Mouse (Mus musculus) forebrain, embryonic 11.5 days (tissue): ENCODE measurements at regions not wholly inside any gene's neighbourhood (a gene's known extent, or its start where the extent isn't known, plus 50 kb on each side); places are given as distances from the start of the nearest gene placed in this dataset.

Experiments used
- ATAC-seq: fragments of 200-750 bp; cut with Nextera tagmentation; replicated peaks from 2 replicates; pipeline ENCODE4 v1.8.0; 2017; ENCODE audit warnings: moderate TSS enrichment; ENCODE audit not compliant: low FRiP score
- DNase-seq: peaks from one replicate; pipeline ENCODE4 v3.0.0-alpha.2; 2017; ENCODE audit warnings: low spot score
- H3K27ac ChIP-seq: fragments of 300-500 bp; sonication (generic); 2 replicates; pipeline ENCODE4 v1.5.1; 2014; ENCODE audit warnings: low read depth, low read length
- H3K27me3 ChIP-seq: fragments of 300-500 bp; sonication (generic); 2 replicates; pipeline ENCODE4 v1.6.1; 2014; ENCODE audit warnings: mild to moderate bottlenecking, low read length, mixed read lengths; ENCODE audit not compliant: control insufficient read depth, insufficient read depth
- H3K36me3 ChIP-seq: fragments of 300-500 bp; sonication (generic); 2 replicates; pipeline ENCODE4 v1.6.1; 2014; ENCODE audit warnings: mild to moderate bottlenecking, low read length, moderate library complexity, mixed read lengths; ENCODE audit not compliant: control insufficient read depth, insufficient read depth
- H3K4me1 ChIP-seq: fragments of 300-500 bp; sonication (generic); replicated peaks from 2 replicates; pipeline ENCODE4 v1.6.1; 2014; ENCODE audit warnings: low read length, mixed read lengths; ENCODE audit not compliant: control insufficient read depth, insufficient read depth
- H3K4me2 ChIP-seq: fragments of 300-500 bp; sonication (generic); 2 replicates; pipeline ENCODE4 v1.6.1; 2014; ENCODE audit warnings: low read depth, mild to moderate bottlenecking, low read length, moderate library complexity, mixed read lengths; ENCODE audit not compliant: severe bottlenecking
- H3K4me3 ChIP-seq: fragments of 300-500 bp; sonication (generic); 2 replicates; pipeline ENCODE4 v1.5.1; 2014; ENCODE audit warnings: low read depth, low read length
- H3K9ac ChIP-seq: fragments of 300-500 bp; sonication (generic); 2 replicates; pipeline ENCODE4 v1.6.1; 2014; ENCODE audit warnings: low read length
- H3K9me3 ChIP-seq: fragments of 300-500 bp; sonication (generic); 2 replicates; pipeline ENCODE4 v1.6.1; 2016; ENCODE audit warnings: low read length, mixed read lengths; ENCODE audit not compliant: control insufficient read depth
- WGBS: fragments of 180-500 bp; shearing (Covaris S2); extraction: QIAGEN DNeasy Blood & Tissue Kit; methylation state at CpG from one replicate; pipeline ENCODE4 v1.1.7; 2014; 5-methylcytosine and 5-hydroxymethylcytosine counted together

DNA sequence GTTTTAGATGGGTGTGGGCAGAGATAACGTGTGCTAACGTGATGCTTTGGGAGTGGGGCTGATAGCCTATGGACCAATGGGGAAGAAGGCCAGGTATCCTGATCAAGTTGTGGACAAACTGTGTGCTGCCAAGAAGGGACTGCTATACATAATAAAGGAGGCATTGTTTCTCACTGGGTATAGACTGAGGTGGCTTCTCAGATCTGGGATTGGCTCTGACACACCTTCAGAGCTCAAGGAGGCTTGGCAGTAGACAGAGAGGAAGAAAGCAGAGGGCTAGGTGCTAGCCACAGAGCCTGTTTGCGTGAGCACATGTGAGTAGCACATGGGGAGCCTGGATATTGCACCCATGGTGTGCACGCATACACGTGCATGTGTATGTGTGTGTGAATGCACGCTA is 205.1 kb upstream of the Sash1 start:
- Histone ChIP-seq H3K27me3 (no peaks in the 10 kb centered on the region), H3K27ac (no peak overlapping the region), H3K9me3 (no peaks in the 10 kb centered on the region), H3K4me1 (no peaks in the 10 kb centered on the region), H3K9ac (no peak overlapping the region), H3K4me3 (no peak overlapping the region), H3K36me3 (no peaks in the 10 kb centered on the region), H3K4me2 (no peak overlapping the region)
- DNase-seq (no peak), ATAC-seq (no peak)
- WGBS, result 91% methylated on average over 6 of the region's 6 CpGs

DNA sequence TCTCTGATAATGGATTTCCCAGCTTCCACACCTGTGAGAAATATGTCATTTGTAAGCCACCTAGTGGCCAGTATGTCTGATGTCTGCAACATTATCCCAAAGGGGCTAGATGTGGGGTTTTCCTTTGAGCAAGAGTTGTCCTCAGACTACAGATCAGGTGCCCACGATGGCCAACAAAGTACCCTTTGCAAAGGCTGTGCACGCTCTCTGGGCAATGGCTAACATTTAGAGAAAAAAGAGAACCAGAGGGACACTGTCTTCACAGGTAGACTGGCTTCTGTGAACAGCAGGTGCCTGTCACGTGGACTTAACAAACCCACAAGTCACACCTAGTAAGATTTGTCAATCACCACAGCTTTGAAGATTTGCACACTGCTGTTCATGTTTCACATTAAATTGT is 202.0 kb upstream of the Sash1 start:
- H3K9ac ChIP-seq, result no peak overlapping the region
- H3K36me3 ChIP-seq, result no peaks in the 10 kb centered on the region
- H3K27me3 ChIP-seq, result no peaks in the 10 kb centered on the region
- no peak overlapping the region for H3K4me2 ChIP-seq
- DNase-seq, result no peak
- H3K4me3 ChIP-seq, result no peak overlapping the region
- no peaks in the 10 kb centered on the region for H3K9me3 ChIP-seq
- H3K4me1 ChIP-seq, result no peaks in the 10 kb centered on the region
- H3K27ac ChIP-seq, result no peak overlapping the region
- WGBS, result 93% methylated on average over 3 of the region's 3 CpGs
- no peak for ATAC-seq

DNA sequence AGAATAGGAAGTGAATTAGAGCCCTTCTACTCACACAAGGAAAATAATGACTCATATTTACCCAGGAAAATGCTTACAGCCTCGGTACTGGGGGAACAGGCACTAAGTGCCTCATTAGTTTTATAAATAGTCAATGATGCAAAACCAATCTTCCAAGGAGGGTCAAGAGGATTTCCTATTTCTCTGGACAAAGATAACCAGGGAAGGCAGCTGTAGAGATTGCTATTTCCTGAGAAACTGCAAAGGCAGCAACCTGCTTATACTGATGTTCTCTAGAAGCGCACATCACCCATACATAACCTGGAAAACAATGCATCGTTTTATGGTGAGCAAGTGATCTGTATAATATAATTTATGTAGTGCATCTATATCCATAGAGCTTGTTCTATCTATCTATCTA is 201.3 kb upstream of the Sash1 start:
- no peak for ATAC-seq
- Histone ChIP-seq H3K27ac (no peak overlapping the region), H3K4me3 (no peak overlapping the region)

DNA sequence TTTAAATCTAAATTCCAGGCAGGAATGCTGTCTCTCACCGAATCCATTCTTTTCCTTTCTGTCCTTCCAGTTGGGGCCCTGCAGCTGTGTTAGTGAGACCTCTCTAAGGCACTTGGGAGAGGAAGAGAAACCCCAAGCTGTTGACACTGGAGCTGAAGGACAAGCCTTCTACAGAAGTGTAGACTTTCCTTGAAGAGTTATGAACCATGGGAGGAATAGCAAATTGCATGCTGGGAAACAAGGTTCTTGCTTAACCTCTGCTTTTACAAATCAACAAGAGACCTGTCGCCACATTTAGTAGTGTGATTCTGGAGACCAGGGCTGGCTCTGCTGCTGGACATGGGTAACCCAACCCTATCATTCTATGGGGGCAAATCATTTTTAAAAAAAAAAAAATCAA is 200.8 kb upstream of the Sash1 start:
- Histone ChIP-seq H3K27me3 (no peaks in the 10 kb centered on the region), H3K36me3 (no peaks in the 10 kb centered on the region), H3K4me3 (no peak overlapping the region), H3K9me3 (no peaks in the 10 kb centered on the region), H3K4me2 (no peak overlapping the region), H3K9ac (no peak overlapping the region), H3K27ac (no peak overlapping the region), H3K4me1 (no peaks in the 10 kb centered on the region)
- no peak for ATAC-seq
- WGBS, result 89% methylated on average over 2 of the region's 2 CpGs
- DNase-seq, result no peak

More for the DNA sequence above, 201.3 kb upstream of the Sash1 start:
- H3K9me3 ChIP-seq, result no peaks in the 10 kb centered on the region
- H3K9ac ChIP-seq, result no peak overlapping the region
- 81% methylated on average over 3 of the region's 3 CpGs for WGBS
- no peak overlapping the region for H3K4me2 ChIP-seq
- no peaks in the 10 kb centered on the region for H3K36me3 ChIP-seq
- no peaks in the 10 kb centered on the region for H3K4me1 ChIP-seq
- no peak for DNase-seq
- no peaks in the 10 kb centered on the region for H3K27me3 ChIP-seq

DNA sequence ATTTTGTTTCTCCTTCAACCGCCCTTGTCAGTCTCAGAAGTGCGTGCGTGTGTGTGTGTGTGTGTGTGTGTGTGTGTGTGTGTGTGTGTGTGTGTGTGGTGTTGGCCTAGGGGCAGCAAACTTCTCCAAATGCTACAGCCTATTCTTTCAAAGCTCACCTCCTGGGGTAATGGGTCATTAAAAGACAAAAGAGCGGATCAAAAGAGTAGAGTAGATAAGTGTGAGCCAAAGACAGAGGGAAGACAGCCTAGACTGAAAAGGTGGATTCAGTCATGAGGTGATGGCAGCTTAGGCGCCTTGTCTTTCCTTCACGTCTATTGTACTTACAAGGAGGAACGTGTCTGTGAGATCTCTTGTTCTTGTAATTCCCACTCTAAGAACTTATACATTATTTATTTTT is 199.6 kb upstream of the Sash1 start:
- Histone ChIP-seq H3K9me3 (no peaks in the 10 kb centered on the region), H3K27ac (no peak overlapping the region), H3K4me3 (no peak overlapping the region), H3K9ac (no peak overlapping the region), H3K36me3 (no peaks in the 10 kb centered on the region), H3K27me3 (no peaks in the 10 kb centered on the region), H3K4me2 (no peak overlapping the region), H3K4me1 (no peaks in the 10 kb centered on the region)
- DNase-seq (no peak), ATAC-seq (no peak)
- WGBS, result 55% methylated on average over 7 of the region's 7 CpGs

DNA sequence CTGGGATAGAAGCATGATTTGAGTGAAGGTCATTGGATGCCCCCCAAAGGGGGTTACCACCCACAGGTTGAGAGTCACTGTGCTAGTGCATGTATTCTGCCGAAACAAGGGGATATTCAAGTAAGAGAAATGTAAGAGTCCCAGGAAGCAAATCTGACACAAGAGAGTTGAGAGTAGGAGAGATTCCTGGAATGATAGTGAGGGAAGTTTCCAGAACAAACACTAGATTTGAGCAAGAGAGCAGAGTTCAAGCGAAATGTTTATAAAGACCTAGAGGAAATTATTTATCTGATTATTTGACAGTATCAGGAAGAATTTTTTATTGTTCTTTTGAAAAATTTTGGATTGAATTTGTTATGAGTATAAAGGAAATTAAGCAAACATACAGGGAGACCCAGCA is 189.0 kb upstream of the Sash1 start:
- no peaks in the 10 kb centered on the region for H3K36me3 ChIP-seq
- ATAC-seq (no peak), DNase-seq (no peak)

DNA sequence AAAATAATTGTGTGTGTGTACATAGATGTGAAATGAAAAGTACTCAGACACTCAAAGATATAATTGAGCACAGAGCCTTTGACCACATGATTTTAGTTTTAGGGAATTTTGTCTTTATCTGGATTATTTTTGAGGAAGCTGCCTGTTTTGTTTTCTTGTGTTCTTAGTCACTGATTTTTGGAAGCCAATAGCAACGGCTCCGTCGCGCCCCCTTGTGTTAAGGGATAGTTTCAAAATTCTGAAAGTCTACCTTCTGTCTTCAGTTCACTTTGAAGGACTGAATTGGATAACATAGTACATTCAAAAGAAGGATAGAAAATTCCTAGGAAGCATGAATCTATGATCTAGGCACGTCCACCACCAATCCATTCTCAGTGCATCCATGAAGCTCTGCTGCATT is 185.8 kb upstream of the Sash1 start:
- WGBS, result 22% methylated on average over 5 of the region's 5 CpGs
- H3K4me1 ChIP-seq, result no peaks in the 10 kb centered on the region

More for the DNA sequence above, 189.0 kb upstream of the Sash1 start:
- H3K4me3 ChIP-seq, result no peak overlapping the region
- no peaks in the 10 kb centered on the region for H3K27me3 ChIP-seq
- H3K9me3 ChIP-seq, result no peaks in the 10 kb centered on the region
- no peak overlapping the region for H3K4me2 ChIP-seq
- H3K27ac ChIP-seq, result no peak overlapping the region
- WGBS, result 89% methylated on average over 2 of the region's 2 CpGs
- no peaks in the 10 kb centered on the region for H3K4me1 ChIP-seq
- H3K9ac ChIP-seq, result no peak overlapping the region

DNA sequence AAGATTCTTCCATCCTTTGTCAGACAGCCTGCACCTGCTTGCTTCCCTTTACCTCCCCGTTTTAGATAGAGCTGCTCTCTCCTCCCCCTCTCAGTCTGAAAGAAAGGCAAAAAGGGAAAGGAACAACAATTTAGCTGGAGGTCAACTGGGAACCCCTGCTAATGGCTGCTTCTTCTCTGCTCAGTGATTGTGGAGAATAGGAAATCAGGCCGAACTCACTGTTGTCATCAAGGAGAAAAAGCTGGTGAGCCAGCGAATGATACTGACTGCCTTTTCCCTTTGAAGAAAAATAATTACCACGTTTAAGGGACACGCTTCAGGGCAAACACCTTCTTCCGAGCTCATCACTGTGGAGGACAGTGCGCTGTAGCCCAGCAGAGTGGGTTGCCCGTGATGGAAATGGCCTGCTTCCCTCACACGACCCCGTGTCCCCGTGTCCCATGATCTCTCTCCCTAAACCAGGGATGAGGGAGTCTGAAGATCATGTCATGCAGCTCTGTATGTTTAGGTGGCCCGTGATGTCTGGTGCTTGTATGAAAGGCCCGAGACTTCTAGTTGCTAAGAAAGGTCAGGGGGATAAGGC is 183.8 kb upstream of the Sash1 start:
- no peak overlapping the region for H3K27ac ChIP-seq
- no peak overlapping the region for H3K4me3 ChIP-seq
- H3K9ac ChIP-seq, result no peak overlapping the region
- no peaks in the 10 kb centered on the region for H3K36me3 ChIP-seq
- H3K4me2 ChIP-seq, result no peak overlapping the region
- DNase-seq (no peak), ATAC-seq (no peak)
- no peaks in the 10 kb centered on the region for H3K9me3 ChIP-seq
- no peaks in the 10 kb centered on the region for H3K4me1 ChIP-seq
- WGBS, result 73% methylated on average over 13 of the region's 13 CpGs
- H3K27me3 ChIP-seq, result no peaks in the 10 kb centered on the region

More for the DNA sequence above, 185.8 kb upstream of the Sash1 start:
- Histone ChIP-seq H3K9ac (no peak overlapping the region), H3K4me3 (no peak overlapping the region), H3K36me3 (no peaks in the 10 kb centered on the region), H3K4me2 (no peak overlapping the region), H3K9me3 (no peaks in the 10 kb centered on the region), H3K27me3 (no peaks in the 10 kb centered on the region), H3K27ac (no peak overlapping the region)
- no peak for DNase-seq
- ATAC-seq, result no peak

DNA sequence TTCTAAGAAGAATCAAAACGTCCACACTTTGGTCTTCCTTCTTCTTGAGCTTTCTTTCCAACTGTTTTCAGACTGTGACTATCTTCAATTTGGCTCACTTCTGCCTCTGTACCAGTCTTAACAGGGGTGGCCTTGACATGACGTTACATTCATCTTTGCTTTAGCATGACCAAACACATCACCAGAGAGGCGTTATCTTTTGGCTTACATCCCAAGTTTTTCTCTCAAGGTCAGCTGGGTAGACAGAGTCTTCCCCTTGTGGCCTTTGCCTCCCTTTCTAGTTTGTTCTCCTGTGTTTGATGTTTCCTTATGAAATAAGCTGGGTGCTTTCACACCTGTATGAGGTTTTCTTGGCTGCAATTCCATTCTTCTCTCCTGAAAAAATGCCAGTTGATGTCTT is 180.7 kb upstream of the Sash1 start:
- no peak overlapping the region for H3K4me3 ChIP-seq
- H3K9ac ChIP-seq, result no peak overlapping the region
- DNase-seq (no peak), ATAC-seq (no peak)
- H3K9me3 ChIP-seq, result no peaks in the 10 kb centered on the region
- no peak overlapping the region for H3K27ac ChIP-seq
- H3K27me3 ChIP-seq, result no peaks in the 10 kb centered on the region
- H3K4me2 ChIP-seq, result no peak overlapping the region
- WGBS, result 92% methylated on average over 3 of the region's 3 CpGs
- no peaks in the 10 kb centered on the region for H3K36me3 ChIP-seq
- H3K4me1 ChIP-seq, result no peaks in the 10 kb centered on the region
